ENCODE assay signal across 8 mouse cellular contexts in genomic region chr12:73112326-73113087, GRCm38 (mm10). TPM values are rescaled to one million over a fixed set of nuclear protein-coding genes. Genes with fewer than 3 reads are reported as not detected.
A peak's percentile ranks its signal among the peaks of the same experiment; 100 is the strongest.
DNase-seq lines count a peak whose midpoint lies in the region; ATAC-seq lines count a peak whose summit lies in the region.

No protein-coding gene starts in this region.

- peak; percentile 56 for ATAC-seq in cerebellum, adult (ENCODE audit: insufficient number of reproducible peaks, low FRiP score, low TSS enrichment)
- ATAC-seq in forebrain, embryonic 15.5 days (replicated peaks): peak; percentile 72
- ATAC-seq in hindbrain, embryonic 11.5 days (ENCODE audit: low FRiP score): peak; percentile 75
- peak; percentile 38; the same call in 1 of the 2 replicates for ATAC-seq in megakaryocyte, adult 5-6 weeks (ENCODE audit: poor library complexity, severe bottlenecking)

- no peaks in the 10 kb centered on the region for H3K36me3 ChIP-seq in forebrain, embryonic 15.5 days
- H3K36me3 ChIP-seq in hindbrain, embryonic 11.5 days (ENCODE audit: control insufficient read depth, insufficient read depth, low read length): no peaks in the 10 kb centered on the region

- DNase-seq in heart, adult 11 months: peak; percentile 92
- DNase-seq in heart, postnatal 25 days (ENCODE audit: low spot score): no peak
- peak; percentile 73 for DNase-seq in hindbrain, embryonic 11.5 days (ENCODE audit: low spot score)
- DNase-seq in left cerebral cortex, adult 8-10 months (ENCODE audit: low spot score in 2 of 2): peak; percentile 7 to 18
- peak; percentile 47 for DNase-seq in skeletal muscle tissue, adult 2 months (ENCODE audit: low read depth, low spot score)

- intact Hi-C loops in heart, postnatal 25 days (cut with DNase I): loop anchor here (5.0 kb wide), 2 partner anchors 65 to 175 kb away; partner anchors contain the start of genes Slc38a6 and Trmt5

- H3K4me3 ChIP-seq in forebrain, embryonic 15.5 days: peak overlapping the region; percentile 70
- H3K4me3 ChIP-seq in hindbrain, embryonic 11.5 days (ENCODE audit: low read depth, low read length): peak overlapping the region; percentile 74

- WGBS in forebrain, embryonic 15.5 days: under 1% methylated on average over 62 of the region's 71 CpGs
- WGBS in hindbrain, embryonic 11.5 days: under 1% methylated on average over 67 of the region's 71 CpGs

- no peaks in the 10 kb centered on the region for H3K9me3 ChIP-seq in forebrain, embryonic 15.5 days
- no peaks in the 10 kb centered on the region for H3K9me3 ChIP-seq in hindbrain, embryonic 11.5 days (ENCODE audit: control insufficient read depth, low read length)

- no peak overlapping the region for H3K27ac ChIP-seq in forebrain, embryonic 15.5 days (replicated peaks)
- peak overlapping the region; percentile 82 for H3K27ac ChIP-seq in hindbrain, embryonic 11.5 days (ENCODE audit: low read depth, low read length)

- H3K27me3 ChIP-seq in forebrain, embryonic 15.5 days: peaks cover 12% of the 10 kb centered on the region; the same call in 1 of the 2 replicates
- H3K27me3 ChIP-seq in hindbrain, embryonic 11.5 days (ENCODE audit: control insufficient read depth, insufficient read depth, low read length): peaks cover 9% of the 10 kb centered on the region; the same call in 1 of the 2 replicates

- peaks cover 29% of the 10 kb centered on the region for H3K4me1 ChIP-seq in forebrain, embryonic 15.5 days
- H3K4me1 ChIP-seq in hindbrain, embryonic 11.5 days (replicated peaks; ENCODE audit: control insufficient read depth, insufficient read depth, low read length): no peaks in the 10 kb centered on the region

- H3K9ac ChIP-seq in forebrain, embryonic 15.5 days (replicated peaks): peak overlapping the region; percentile 52
- peak overlapping the region; percentile 79 for H3K9ac ChIP-seq in hindbrain, embryonic 11.5 days (ENCODE audit: low read depth, low read length)

- H3K4me2 ChIP-seq in forebrain, embryonic 15.5 days (replicated peaks): peak overlapping the region; percentile 91
- peak overlapping the region; percentile 99 for H3K4me2 ChIP-seq in hindbrain, embryonic 11.5 days (replicated peaks; ENCODE audit: low read depth, low read length)

RNA-seq across cellular contexts. Expression of gene Six4, which starts 0.7 kb away (rescaled TPM):
- total RNA-seq in heart, postnatal 25 days (2021): 1 to 10 TPM; 3.4 to 4.3 TPM
- 0.39 and 0.56 TPM in 2 replicates for polyA plus RNA-seq in forebrain, embryonic 15.5 days (2015; fragmentation: Nextera tagmentation; extraction: Ambion mirVana)
- 6.5 and 7.3 TPM in 2 replicates for polyA plus RNA-seq in hindbrain, embryonic 11.5 days (2014; fragmentation: Nextera tagmentation; extraction: Ambion mirVana)
- 1 to 10 TPM; 2.1 to 2.4 (median 2.2) TPM for total RNA-seq in left cerebral cortex, adult 8-10 months (2022)
- total RNA-seq in megakaryocyte, adult 5-6 weeks (2015): not detected in 2 replicates
- 0.07 TPM in 1 of 2 replicates, not detected in the other for total RNA-seq in megakaryocyte, adult 5-6 weeks (2017)

RNA-seq across cellular contexts. Expression of gene Mnat1, which starts 11.0 kb away (rescaled TPM):
- 10 to 100 TPM; 18.6 to 18.7 TPM for total RNA-seq in heart, postnatal 25 days (2021)
- polyA plus RNA-seq in forebrain, embryonic 15.5 days (2015; fragmentation: Nextera tagmentation; extraction: Ambion mirVana): 16.3 and 16.5 TPM in 2 replicates
- 36.7 and 40.9 TPM in 2 replicates for polyA plus RNA-seq in hindbrain, embryonic 11.5 days (2014; fragmentation: Nextera tagmentation; extraction: Ambion mirVana)
- 10 to 100 TPM; 22.6 to 26.4 (median 23.5) TPM for total RNA-seq in left cerebral cortex, adult 8-10 months (2022)
- 11.0 and 17.1 TPM in 2 replicates for total RNA-seq in megakaryocyte, adult 5-6 weeks (2015)
- 14.4 and 20.5 TPM in 2 replicates for total RNA-seq in megakaryocyte, adult 5-6 weeks (2017)

RNA-seq across cellular contexts. Expression of gene Six1, which starts 58.8 kb away (rescaled TPM):
- total RNA-seq in heart, postnatal 25 days (2021): 1 to 10 TPM in 1 of 2 experiments, under 1 TPM in 1; 0.81 to 1.0 TPM
- polyA plus RNA-seq in forebrain, embryonic 15.5 days (2015; fragmentation: Nextera tagmentation; extraction: Ambion mirVana): 0.25 and 0.29 TPM in 2 replicates
- polyA plus RNA-seq in hindbrain, embryonic 11.5 days (2014; fragmentation: Nextera tagmentation; extraction: Ambion mirVana): 24.6 and 28.8 TPM in 2 replicates
- total RNA-seq in left cerebral cortex, adult 8-10 months (2022): under 1 TPM in 3 of 4 experiments, not detected in 1; 0.25 to 0.70 (median 0.65) TPM
- total RNA-seq in megakaryocyte, adult 5-6 weeks (2015): 0.04 and 0.11 TPM in 2 replicates
- not detected in 2 replicates for total RNA-seq in megakaryocyte, adult 5-6 weeks (2017)
